Mouse (Mus musculus) kidney, embryonic 16.5 days (tissue): ENCODE results near the gene Zfp560. TPM values are rescaled to one million over a fixed set of nuclear protein-coding genes. Genes with fewer than 3 reads are reported as not detected.
"Not testable (repeated sequence)": the region's sequence is repeated elsewhere in the genome, so short reads cannot be mapped to it uniquely, and the experiment has no call there.

Experiments used
- ATAC-seq: fragments of 200-750 bp; cut with Nextera tagmentation; 2 replicates; pipeline ENCODE4 v1.8.0; 2017; ENCODE audit warnings: moderate TSS enrichment; ENCODE audit not compliant: low FRiP score, low TSS enrichment
- H3K27ac ChIP-seq: fragments of 300-500 bp; sonication (generic); 2 replicates; pipeline ENCODE4 v1.5.1; 2014; ENCODE audit warnings: low read length
- H3K27me3 ChIP-seq: fragments of 300-500 bp; sonication (generic); 2 replicates; pipeline ENCODE4 v1.6.1; 2014; ENCODE audit warnings: low read length, control low read depth, mixed read lengths; ENCODE audit not compliant: insufficient read depth
- H3K36me3 ChIP-seq: fragments of 300-500 bp; sonication (generic); 2 replicates; pipeline ENCODE4 v1.6.1; 2014; ENCODE audit warnings: low read length, control low read depth, mixed read lengths; ENCODE audit not compliant: insufficient read depth
- H3K4me1 ChIP-seq: fragments of 300-500 bp; sonication (generic); 2 replicates; pipeline ENCODE4 v1.6.1; 2014; ENCODE audit warnings: low read length, control low read depth, mixed read lengths; ENCODE audit not compliant: insufficient read depth
- H3K4me2 ChIP-seq: fragments of 300-500 bp; sonication (generic); replicated peaks from 2 replicates; pipeline ENCODE4 v1.6.1; 2014; ENCODE audit warnings: low read depth, low read length
- H3K4me3 ChIP-seq: fragments of 300-500 bp; sonication (generic); 2 replicates; pipeline ENCODE4 v1.5.1; 2014; ENCODE audit warnings: mild to moderate bottlenecking, low read length
- H3K9ac ChIP-seq: fragments of 300-500 bp; sonication (generic); replicated peaks from 2 replicates; pipeline ENCODE4 v1.6.1; 2014; ENCODE audit warnings: low read length
- H3K9me3 ChIP-seq: fragments of 300-500 bp; sonication (generic); 2 replicates; pipeline ENCODE4 v1.6.1; 2016; ENCODE audit warnings: low read length, control low read depth
- WGBS: fragments of 180-500 bp; shearing (Covaris S2); extraction: QIAGEN DNeasy Blood & Tissue Kit; methylation state at CpG from one replicate; pipeline ENCODE4 v1.1.7; 2014; 5-methylcytosine and 5-hydroxymethylcytosine counted together
- polyA plus RNA-seq: library from polyadenylated mRNA; unstranded; fragments of >200 nt; fragmentation: Nextera tagmentation; extraction: Ambion mirVana; gene quantifications from 2 replicates; pipeline ENCODE4 v1.2.1, GENCODE M21; 2015

Zfp560 gene
- polyA plus RNA-seq, 1 experiment from 2014 or later = 31.3 TPM

DNA sequence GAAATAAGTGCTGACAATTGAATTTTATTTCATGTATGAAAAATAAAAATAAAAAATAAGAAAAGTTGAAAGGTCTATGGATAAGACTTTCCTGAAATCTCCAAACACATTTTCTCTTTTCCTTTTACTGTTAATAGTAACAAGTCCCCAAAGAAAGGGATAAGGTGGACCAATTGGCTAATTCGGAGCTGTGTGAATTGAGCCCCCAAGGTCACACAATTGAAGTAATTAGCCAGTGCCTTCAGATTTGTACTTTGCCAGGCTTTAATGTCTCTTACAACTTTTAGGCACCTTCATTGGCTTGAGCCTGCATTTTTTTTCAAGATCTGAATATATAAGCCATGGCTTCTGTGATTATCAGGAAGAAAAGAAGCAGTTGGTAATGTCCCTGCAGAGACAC, 86.7 kb downstream of the Zfp560 start, which contains the start of gene Olfr873:
Gene Olfr873 (plus strand): TSS at position 301 of the 400 bp plus-strand sequence.
- ATAC-seq = no peak
- H3K4me3 ChIP-seq = no peak within 1 kb of the TSS
- 91% methylated on average over 1 of the region's 1 CpGs for whole genome bisulfite sequencing
- no peak within 1 kb of the TSS for H3K9ac ChIP-seq
- no peaks in the 10 kb centered on the region for H3K4me1 ChIP-seq
- no peak within 1 kb of the TSS for H3K27ac ChIP-seq
- no peaks in the 10 kb centered on the region for H3K27me3 ChIP-seq
- H3K9me3 ChIP-seq = no peaks in the 10 kb centered on the region
- no peaks in the 10 kb centered on the region for H3K36me3 ChIP-seq
- no peak within 1 kb of the TSS for H3K4me2 ChIP-seq

DNA sequence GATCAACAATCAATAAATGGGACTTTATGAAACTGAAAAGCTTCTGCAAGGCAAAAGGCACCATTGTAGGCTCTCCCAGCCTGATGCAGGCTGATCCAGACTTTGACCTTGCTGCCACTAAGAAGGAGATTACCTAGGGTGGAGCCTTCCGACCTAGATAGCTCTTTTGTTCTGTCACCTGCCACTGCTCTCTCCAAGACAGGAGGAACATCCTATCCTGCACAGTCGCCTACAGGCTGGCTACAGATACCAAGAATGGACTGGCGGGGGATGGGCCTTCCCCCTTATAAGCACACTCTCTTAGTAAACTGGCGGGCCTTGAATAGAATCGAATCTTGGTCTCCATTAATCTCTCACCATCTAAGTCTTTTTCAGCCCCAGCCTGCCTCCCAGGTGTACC, 89.4 kb downstream of the Zfp560 start:
- H3K9me3 ChIP-seq, H3K27ac ChIP-seq, H3K9ac ChIP-seq, H3K4me1 ChIP-seq, ATAC-seq, H3K27me3 ChIP-seq, H3K36me3 ChIP-seq, H3K4me2 ChIP-seq, H3K4me3 ChIP-seq: not testable (repeated sequence)
- WGBS = 81% methylated on average over 5 of the region's 5 CpGs

Other genes starting within 250 kb of the Zfp560 start
- not detected in 2 replicates for gene Olfr870, start 211.1 kb downstream of the Zfp560 start, polyA plus RNA-seq
- gene Olfr871, start 173.0 kb downstream of the Zfp560 start, polyA plus RNA-seq = not detected in 2 replicates
- not detected in 2 replicates for gene Olfr872, start 148.1 kb downstream of the Zfp560 start, polyA plus RNA-seq
- not detected in 2 replicates for gene Olfr39, start 102.8 kb downstream of the Zfp560 start, polyA plus RNA-seq
- gene Olfr873, start 86.6 kb downstream of the Zfp560 start, polyA plus RNA-seq = not detected in 2 replicates
- 0.09 TPM in 1 of 2 replicates, not detected in the other for gene Olfr18, start 49.1 kb downstream of the Zfp560 start, polyA plus RNA-seq
- gene Zfp26, start 75.0 kb upstream of the Zfp560 start, polyA plus RNA-seq = 20.1 and 20.8 TPM in 2 replicates
- 23.1 and 26.7 TPM in 2 replicates for gene Zfp426, start 107.6 kb upstream of the Zfp560 start, polyA plus RNA-seq
- 98.3 and 108 TPM in 2 replicates for gene Zfp266, start 136.2 kb upstream of the Zfp560 start, polyA plus RNA-seq
- 17.5 and 18.3 TPM in 2 replicates for gene Zfp846, start 196.1 kb upstream of the Zfp560 start, polyA plus RNA-seq